Mouse (Mus musculus): ENCODE measurements around the gene Pdzrn3. TPM values are rescaled to one million over a fixed set of nuclear protein-coding genes. Genes with fewer than 3 reads are reported as not detected.

Pdzrn3 gene
- total RNA-seq (2021): 10 to 100 TPM; 45.1 to 50.9 TPM

DNA sequence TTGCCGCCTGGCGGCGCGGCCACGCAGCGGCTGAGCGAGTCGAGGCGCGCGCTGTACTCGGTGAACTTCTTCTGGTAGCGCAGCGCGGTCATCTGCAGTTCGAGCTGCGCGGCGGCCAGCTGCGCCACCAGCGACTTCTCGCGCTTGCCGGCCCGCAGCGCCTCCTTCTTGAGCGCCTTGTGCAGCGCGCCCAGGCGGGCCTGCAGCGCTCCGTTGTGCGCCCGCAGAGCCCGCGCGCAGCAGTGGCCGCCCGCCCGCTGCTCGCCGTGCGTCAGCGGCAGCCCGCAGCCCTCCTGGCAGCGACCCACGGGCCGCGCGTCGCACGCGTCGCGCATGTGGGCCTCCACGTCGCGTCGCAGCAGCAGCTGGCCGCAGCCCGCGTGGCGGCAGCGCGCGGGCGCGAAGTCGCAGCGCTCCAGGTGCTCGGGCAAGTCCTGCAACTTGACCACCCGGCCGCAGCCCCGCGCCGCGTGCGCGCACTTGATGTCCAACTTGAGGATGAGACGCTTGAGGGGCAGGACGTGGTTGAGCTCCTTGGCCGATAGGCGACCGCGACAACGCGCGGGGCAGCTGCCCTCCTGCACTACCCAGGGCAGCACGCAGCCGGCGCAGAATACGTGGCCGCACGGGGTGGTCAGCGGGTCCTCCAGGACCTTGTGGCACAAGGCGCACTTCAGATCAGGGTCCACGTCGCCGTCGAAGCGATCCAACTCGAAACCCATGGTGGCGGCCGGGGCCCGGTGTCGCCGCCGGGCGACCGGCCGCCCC lies at the start of gene Pdzrn3:
Gene Pdzrn3, minus strand, starts transcription at position 731 of the 768 bp plus-strand sequence.
- intact Hi-C loops (cut with DNase I): loop anchor here (5.0 to 10.0 kb wide), 2 partner anchors 110 to 237 kb away; no protein-coding TSS in a partner anchor
- peak; percentile 67 to 79 for DNase-seq (ENCODE audit: low spot score in 2 of 2)

- intact Hi-C loops (cut with DNase I): loop anchor here (5.0 kb wide), 1 partner anchor 105 kb away; no protein-coding TSS in a partner anchor
- no peak for DNase-seq (ENCODE audit: low spot score in 2 of 2)
These were observed 49.6 kb upstream of the Pdzrn3 start for GRCm38 (mm10) chr6:101427296-101427695.

GRCm38 (mm10) chr6:101426301-101426700 lies 48.6 kb upstream of the Pdzrn3 start:
- intact Hi-C loops (cut with DNase I): loop anchor here (1.0 to 5.0 kb wide), 2 partner anchors 8 to 106 kb away; no protein-coding TSS in a partner anchor
- DNase-seq (ENCODE audit: low spot score in 2 of 2): peak; percentile 20 to 39

- intact Hi-C loops (cut with DNase I): no loop called here
- DNase-seq (ENCODE audit: low spot score in 2 of 2): no peak
These were observed 44.6 kb upstream of the Pdzrn3 start for GRCm38 (mm10) chr6:101422084-101422954.

DNA sequence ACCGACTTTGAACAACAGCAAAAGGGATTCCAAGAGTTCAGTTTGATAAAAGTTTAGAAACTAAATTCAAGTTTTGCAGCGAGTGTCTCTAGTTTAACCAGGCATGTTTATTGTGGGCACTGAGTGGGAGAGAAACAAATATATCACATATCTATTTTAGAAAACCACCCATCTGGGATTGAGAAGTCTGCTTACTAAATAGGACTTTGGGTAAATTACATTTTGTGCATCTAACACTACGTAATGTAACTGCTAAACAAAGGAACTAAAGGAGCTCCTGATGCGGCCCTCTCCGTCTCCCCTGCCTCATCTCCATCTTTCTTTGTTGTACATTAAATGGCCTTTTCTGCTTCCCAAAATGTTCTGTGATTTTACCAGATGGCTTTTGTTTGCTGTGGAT lies 40.5 kb upstream of the Pdzrn3 start:
- intact Hi-C loops (cut with DNase I): loop anchor here (1.0 kb wide), 1 partner anchor 8 kb away; no protein-coding TSS in a partner anchor
- DNase-seq (ENCODE audit: low spot score in 2 of 2): no peak

DNA sequence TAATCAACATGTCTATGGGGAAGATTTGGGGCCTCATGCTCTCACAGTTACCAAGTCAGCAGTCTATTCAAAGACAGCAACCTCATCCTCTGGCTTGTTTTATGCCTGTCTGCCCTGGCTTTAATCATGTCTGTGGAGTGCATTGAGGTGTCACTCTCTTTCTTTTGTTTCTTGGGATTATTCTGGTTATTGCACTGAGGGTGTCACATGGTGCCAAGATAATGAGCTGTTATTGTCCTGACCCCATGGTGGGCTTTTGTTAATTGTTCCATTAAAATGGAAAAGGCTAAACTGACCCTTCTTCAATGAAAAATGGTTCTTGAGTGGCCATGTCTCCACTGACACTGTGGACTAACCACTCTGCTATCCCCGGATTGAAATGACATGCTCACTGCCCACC lies 34.0 kb upstream of the Pdzrn3 start:
- no peak for DNase-seq (ENCODE audit: low spot score in 2 of 2)
- intact Hi-C loops (cut with DNase I): no loop called here

DNA sequence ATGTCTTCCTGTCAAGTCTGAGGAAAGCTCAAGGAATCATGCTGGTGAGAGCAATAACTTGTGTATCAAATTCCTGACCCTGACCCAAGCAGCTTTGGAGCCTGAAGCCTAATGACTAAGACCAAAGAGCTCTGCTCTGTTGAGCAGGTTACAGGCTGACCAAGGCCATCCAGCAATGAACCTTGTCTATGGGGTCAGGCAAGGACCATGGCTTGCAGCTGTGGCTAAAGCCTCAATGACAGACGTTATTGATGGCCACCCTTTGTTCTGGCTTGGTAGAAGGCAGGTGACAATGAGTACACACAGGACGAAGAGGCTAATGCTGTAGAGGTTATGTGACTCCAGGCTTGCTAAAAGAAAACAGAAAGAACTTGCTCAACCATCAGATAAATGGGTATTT lies 33.4 kb upstream of the Pdzrn3 start:
- intact Hi-C loops (cut with DNase I): no loop called here
- no peak for DNase-seq (ENCODE audit: low spot score in 2 of 2)

DNA sequence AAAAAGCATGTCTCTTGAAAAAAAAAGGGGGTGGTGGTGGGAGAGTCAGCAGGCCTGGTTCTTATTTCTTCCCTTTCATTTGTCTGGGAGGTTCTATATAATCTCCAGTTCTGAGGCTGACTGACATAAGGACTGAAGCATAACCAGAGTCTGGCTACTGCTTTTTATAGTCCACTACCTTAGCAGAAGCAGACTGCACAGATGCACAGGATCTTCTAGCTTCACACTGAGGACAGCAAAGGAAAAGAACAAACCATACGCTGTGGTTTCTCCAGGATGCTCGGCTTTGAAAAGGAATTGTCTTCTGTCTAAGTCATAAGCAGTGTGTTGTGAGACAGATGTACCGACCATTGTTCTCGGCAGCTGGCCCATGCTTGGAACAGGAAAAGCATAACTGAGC lies 19.0 kb upstream of the Pdzrn3 start:
- DNase-seq (ENCODE audit: low spot score in 2 of 2): peak; percentile 47 to 49
- intact Hi-C loops (cut with DNase I): no loop called here

- intact Hi-C loops (cut with DNase I): no loop called here
- no peak for DNase-seq (ENCODE audit: low spot score in 2 of 2)
These were observed 18.2 kb upstream of the Pdzrn3 start for GRCm38 (mm10) chr6:101395908-101396307.

DNA sequence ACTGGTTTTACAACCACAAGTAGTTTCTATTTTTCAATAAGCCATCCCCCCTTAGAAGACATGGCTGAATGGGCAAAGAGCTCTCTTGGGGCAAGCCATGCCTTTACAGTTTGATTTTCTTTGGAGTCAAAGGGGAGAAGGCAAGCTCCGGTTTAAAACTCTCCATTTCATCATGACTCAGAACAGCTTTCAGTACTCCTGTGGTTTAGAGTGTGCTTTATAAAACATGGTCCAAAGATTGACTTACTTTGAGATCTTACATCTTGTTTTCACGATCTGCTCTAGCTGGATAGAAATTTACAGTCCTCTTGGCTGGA lies 15.1 kb upstream of the Pdzrn3 start:
- intact Hi-C loops (cut with DNase I): no loop called here
- no peak for DNase-seq (ENCODE audit: low spot score in 2 of 2)

DNA sequence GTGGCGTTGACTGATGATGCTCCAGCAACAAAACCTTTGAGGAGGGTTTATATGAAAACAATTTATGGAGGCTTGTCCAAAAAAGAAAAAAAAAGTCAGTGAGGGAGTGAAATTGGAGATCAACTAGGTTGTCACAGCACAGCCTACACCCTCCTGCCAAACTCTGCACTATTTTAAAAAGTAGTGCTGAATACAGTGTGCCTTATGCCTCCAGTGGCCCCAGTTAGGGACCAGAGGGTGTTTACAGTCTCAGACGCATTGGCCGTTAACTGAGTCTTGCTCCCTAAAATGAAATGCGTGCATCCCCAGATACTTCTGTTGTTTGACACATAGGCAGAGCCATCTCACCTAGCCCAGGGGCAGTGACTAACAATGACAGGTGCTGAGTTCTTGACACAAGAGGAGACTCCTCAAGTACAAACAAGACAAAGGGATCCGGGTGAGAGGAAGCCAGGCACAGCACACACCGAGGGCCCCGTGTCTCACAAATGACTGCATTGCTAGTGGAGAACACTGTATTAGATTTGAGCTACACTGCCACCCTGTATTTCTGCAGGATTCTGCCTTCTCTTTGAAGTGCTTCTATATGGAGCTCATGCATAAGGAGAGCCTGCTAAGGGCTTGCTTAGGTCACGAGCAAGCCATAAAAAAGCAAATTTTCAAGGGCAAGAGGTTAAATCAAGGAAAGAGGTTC lies 14.6 kb upstream of the Pdzrn3 start:
- DNase-seq (ENCODE audit: low spot score in 2 of 2): no peak
- intact Hi-C loops (cut with DNase I): no loop called here

- intact Hi-C loops (cut with DNase I): no loop called here
- DNase-seq (ENCODE audit: low spot score in 2 of 2): no peak
These were observed 7.8 kb upstream of the Pdzrn3 start for GRCm38 (mm10) chr6:101385490-101385889.

GRCm38 (mm10) chr6:101384958-101385357 lies 7.3 kb upstream of the Pdzrn3 start:
- intact Hi-C loops (cut with DNase I): no loop called here

DNA sequence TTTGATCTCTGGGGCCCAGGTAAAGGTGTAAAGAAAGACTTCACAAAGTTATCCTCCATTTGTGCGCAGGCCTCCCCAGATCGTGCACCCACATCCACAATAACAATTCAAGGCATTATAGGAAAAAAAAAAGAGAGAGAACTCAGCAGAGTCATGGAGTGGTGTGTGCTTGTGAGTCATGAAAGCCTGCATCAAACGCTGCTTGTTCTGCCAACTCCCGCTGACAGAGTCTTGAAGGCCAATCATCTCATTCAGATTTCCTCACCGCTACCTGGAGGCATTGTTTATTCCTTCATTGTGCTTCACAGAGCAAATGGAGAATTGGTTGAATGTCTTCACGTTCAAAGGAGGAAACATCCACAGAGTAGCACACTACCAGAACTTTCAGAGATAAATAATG lies 6.8 kb upstream of the Pdzrn3 start:
- intact Hi-C loops (cut with DNase I): no loop called here
- no peak for DNase-seq (ENCODE audit: low spot score in 2 of 2)

More at GRCm38 (mm10) chr6:101384958-101385357, 7.3 kb upstream of the Pdzrn3 start:
- DNase-seq (ENCODE audit: low spot score in 2 of 2): no peak

DNA sequence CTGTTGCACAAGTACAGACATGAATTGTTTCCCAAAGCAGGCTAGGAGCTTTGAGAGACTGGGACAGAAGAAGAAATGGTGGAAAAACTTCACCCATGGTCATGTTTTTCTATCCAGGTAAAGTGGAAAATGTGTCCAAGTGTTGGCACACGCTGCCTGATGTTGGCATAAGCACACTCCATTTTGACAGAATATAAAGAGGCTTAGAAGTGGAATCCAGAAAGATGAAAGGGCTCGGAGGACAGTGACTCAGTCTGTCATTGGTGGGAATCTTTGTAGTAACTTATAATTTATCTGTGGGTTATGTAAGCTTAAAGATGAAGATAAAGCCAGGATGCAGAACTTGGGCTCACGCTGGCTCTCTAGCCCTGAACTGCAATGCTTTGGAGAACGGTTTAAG lies 5.2 kb upstream of the Pdzrn3 start:
- no peak for DNase-seq (ENCODE audit: low spot score in 2 of 2)
- intact Hi-C loops (cut with DNase I): no loop called here

- DNase-seq (ENCODE audit: low spot score in 2 of 2): no peak
- intact Hi-C loops (cut with DNase I): loop anchor here (5.0 to 10.0 kb wide), 2 partner anchors 112 to 235 kb away; no protein-coding TSS in a partner anchor
These were observed 1.8 kb upstream of the Pdzrn3 start for GRCm38 (mm10) chr6:101379546-101379945.

GRCm38 (mm10) chr6:101377935-101378609 lies 375 bp upstream of the Pdzrn3 start:
- peak; percentile 65 to 75 for DNase-seq (ENCODE audit: low spot score in 2 of 2)
- intact Hi-C loops (cut with DNase I): loop anchor here (1.0 to 10.0 kb wide), 3 partner anchors 111 to 237 kb away; no protein-coding TSS in a partner anchor

DNA sequence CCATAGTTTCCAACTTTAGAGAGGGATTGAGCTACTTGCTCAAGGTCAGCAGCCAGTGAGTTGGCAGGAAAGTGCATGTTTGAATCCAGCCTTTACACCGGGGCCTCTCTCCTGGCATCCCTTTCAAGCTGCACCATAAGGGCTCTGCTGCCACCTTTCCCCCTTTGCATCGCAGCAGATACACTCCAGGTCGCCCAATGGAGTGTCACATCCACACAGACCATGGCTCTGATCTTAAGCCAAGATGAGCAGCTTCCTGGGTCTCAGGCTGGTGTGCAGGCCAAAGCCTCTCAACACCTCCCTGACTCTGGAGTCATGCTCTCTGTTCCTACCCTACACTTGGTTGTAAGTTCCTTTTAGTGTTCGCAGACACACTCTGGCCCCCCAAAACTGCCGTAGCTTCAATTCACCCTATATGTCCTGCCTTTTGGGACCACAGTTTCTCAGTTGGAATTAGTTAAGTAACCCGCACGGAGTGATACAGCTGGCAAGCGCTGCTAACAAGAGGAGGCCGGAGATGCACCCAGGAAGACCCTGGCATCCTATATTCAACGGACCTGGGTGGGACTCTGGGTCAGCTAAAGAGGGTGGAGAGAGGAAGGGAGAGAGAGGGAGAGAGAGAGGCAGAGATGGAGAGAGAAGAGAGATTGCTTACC lies 1.1 kb downstream of the Pdzrn3 start:
- DNase-seq (ENCODE audit: low spot score in 2 of 2): peak in 1 of 2 experiments; percentile 30
- intact Hi-C loops (cut with DNase I): loop anchor here (5.0 to 10.0 kb wide), 2 partner anchors 109 to 238 kb away; no protein-coding TSS in a partner anchor

DNA sequence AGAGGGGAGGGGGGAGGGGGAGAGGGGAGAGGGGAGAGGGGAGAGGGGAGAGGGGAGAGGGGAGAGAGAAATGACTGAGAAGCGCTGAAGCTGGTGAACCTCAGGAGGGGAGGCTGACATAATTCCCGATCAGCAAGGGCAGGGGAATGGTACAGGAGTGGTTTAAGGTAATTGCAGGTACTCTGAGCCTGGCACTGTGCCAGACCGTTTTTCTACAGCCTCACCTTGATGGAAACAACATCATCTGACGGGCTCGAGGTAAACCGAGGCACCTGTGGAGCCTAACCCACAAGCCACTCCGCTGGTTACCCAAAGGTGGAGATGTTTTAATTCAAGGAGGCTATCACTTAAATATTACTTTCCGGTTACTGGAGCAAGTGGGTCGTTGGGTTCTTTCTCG lies 1.6 kb downstream of the Pdzrn3 start:
- intact Hi-C loops (cut with DNase I): loop anchor here (5.0 to 10.0 kb wide), 2 partner anchors 109 to 239 kb away; no protein-coding TSS in a partner anchor
- DNase-seq (ENCODE audit: low spot score in 2 of 2): no peak
